Mouse (Mus musculus) heart, postnatal 0 days (tissue): Measurements from ENCODE around the gene Arid5a. TPM values are rescaled to one million over a fixed set of nuclear protein-coding genes. Genes with fewer than 3 reads are reported as not detected.
A peak's percentile ranks its signal among the peaks of the same experiment; 100 is the strongest.

Source experiments
- ATAC-seq: fragments of 200-750 bp; cut with Nextera tagmentation; 2 replicates; pipeline ENCODE4 v1.8.0; 2017; ENCODE audit warnings: low read depth, moderate number of reproducible peaks, moderate library complexity; ENCODE audit not compliant: insufficient read depth
- DNase-seq: peaks from one replicate; pipeline ENCODE4 v3.0.0-alpha.2; 2016; ENCODE audit warnings: low spot score
- H3K27ac ChIP-seq: fragments of 300-500 bp; sonication (generic); 2 replicates; pipeline ENCODE4 v1.5.1; 2014; ENCODE audit warnings: low read depth, mild to moderate bottlenecking
- H3K27me3 ChIP-seq: fragments of 300-500 bp; sonication (generic); 2 replicates; pipeline ENCODE4 v1.6.1; 2014; ENCODE audit warnings: low read length, mixed read lengths; ENCODE audit not compliant: control insufficient read depth, insufficient read depth
- H3K36me3 ChIP-seq: fragments of 300-500 bp; sonication (generic); replicated peaks from 2 replicates; pipeline ENCODE4 v1.6.1; 2014; ENCODE audit warnings: low read length, mixed read lengths; ENCODE audit not compliant: control insufficient read depth, insufficient read depth
- H3K4me1 ChIP-seq: fragments of 300-500 bp; sonication (generic); 2 replicates; pipeline ENCODE4 v1.6.1; 2014; ENCODE audit warnings: antibody characterized with exemption; ENCODE audit not compliant: control insufficient read depth, insufficient read depth
- H3K4me2 ChIP-seq: fragments of 300-500 bp; sonication (generic); 2 replicates; pipeline ENCODE4 v1.6.1; 2014; ENCODE audit warnings: low read depth, mild to moderate bottlenecking, low read length, moderate library complexity
- H3K4me3 ChIP-seq: fragments of 300-500 bp; sonication (generic); 2 replicates; pipeline ENCODE4 v1.5.1; 2014; ENCODE audit warnings: low read depth, low read length
- H3K9ac ChIP-seq: fragments of 300-500 bp; sonication (generic); replicated peaks from 2 replicates; pipeline ENCODE4 v1.6.1; 2014; ENCODE audit warnings: low read depth, low read length, mixed read lengths
- H3K9me3 ChIP-seq: fragments of 300-500 bp; sonication (generic); replicated peaks from 2 replicates; pipeline ENCODE4 v1.6.1; 2016; ENCODE audit warnings: low read length; ENCODE audit not compliant: control insufficient read depth
- CTCF ChIP-seq: IDR thresholded peaks from 2 replicates; pipeline ENCODE4 v1.5.1; 2016; ENCODE audit warnings: antibody characterized with exemption, control low read depth, low read depth
- EP300 ChIP-seq: IDR thresholded peaks from 2 replicates; pipeline ENCODE4 v1.6.1; 2016; ENCODE audit warnings: antibody characterized with exemption, low read depth
- WGBS: fragments of 180-500 bp; shearing (Covaris S2); extraction: QIAGEN DNeasy Blood & Tissue Kit; methylation state at CpG from one replicate; pipeline ENCODE4 v1.1.7; 2014; 5-methylcytosine and 5-hydroxymethylcytosine counted together
- polyA plus RNA-seq: library from polyadenylated mRNA; unstranded; fragments of >200 nt; fragmentation: Nextera tagmentation; extraction: Ambion mirVana; gene quantifications from 2 replicates; pipeline ENCODE4 v1.2.1, GENCODE M21; 2015
- total RNA-seq: library from RNA; depleted of rRNA; stranded (reverse); fragments of >200 nt; gene quantifications from 2 replicates; pipeline ENCODE4 v1.2.3, GENCODE M21; 2014; ENCODE audit warnings: low replicate concordance

Gene Arid5a
- total and polyA plus RNA-seq, 2 experiments from 2014 or later, result 8.5 to 13.7 TPM

DNA sequence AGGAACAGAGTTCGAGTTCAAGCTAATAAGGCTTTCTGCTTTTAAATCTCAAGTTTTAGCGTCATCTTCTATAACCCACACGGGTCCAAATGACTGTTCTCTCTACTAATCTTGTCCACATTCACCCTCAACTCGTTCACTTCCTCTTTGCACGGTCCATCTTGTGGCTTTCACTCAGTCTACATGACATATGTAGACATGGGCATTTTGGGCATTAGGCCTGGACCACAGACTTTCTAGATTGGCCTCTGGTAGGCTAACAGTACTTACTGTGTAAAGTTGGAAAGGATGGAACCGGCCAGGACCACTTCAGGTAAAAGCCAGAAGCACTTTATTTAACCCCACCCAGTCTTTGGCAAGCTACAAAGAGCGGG is 425 bp upstream of the Arid5a start:
- DNase-seq, result no peak
- Histone ChIP-seq H3K4me1 (peaks cover 39% of the 10 kb centered on the region), H3K9me3 (no peaks in the 10 kb centered on the region), H3K4me2 (no peak overlapping the region), H3K9ac (no peak overlapping the region), H3K36me3 (no peaks in the 10 kb centered on the region), H3K27me3 (no peaks in the 10 kb centered on the region), H3K27ac (no peak overlapping the region), H3K4me3 (no peak overlapping the region)
- TF ChIP-seq CTCF (no peak), EP300 (no peak)
- ATAC-seq, result no peak
- WGBS, result 52% methylated on average over 7 of the region's 7 CpGs

DNA sequence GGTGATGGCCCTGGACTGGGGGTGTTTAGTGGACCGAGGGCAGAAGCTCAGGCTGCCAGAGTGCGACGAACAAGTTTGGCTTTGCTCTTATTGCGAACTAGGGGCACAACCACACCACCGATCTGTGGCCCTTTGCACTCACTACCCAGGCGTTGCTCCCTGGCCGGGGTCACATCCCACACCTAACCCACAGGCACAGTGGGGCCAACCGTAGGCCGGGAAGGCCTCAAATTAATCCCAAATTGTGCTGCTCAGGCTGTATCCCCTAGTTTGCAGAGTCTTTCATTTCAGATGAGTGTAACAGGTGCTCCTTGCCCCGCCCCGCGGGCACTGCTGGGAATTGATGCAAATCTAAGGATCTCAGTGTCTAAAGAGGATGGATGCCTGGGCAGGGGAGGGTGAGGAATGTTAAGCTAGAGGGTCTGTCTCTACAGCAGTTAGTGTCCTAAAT is 943 bp downstream of the Arid5a start:
- Histone ChIP-seq H3K27me3 (no peaks in the 10 kb centered on the region), H3K4me3 (peak overlapping the region; percentile 92), H3K36me3 (no peaks in the 10 kb centered on the region), H3K9me3 (no peaks in the 10 kb centered on the region), H3K4me2 (peak overlapping the region; percentile 64), H3K9ac (peak overlapping the region; percentile 91), H3K4me1 (peaks cover 33% of the 10 kb centered on the region), H3K27ac (peak overlapping the region; percentile 94; the same call in 1 of the 2 replicates)
- ATAC-seq, result no peak
- DNase-seq, result no peak
- no peak for TF ChIP-seq CTCF
- TF ChIP-seq EP300, result no peak
- whole genome bisulfite sequencing, result 9% methylated on average over 12 of the region's 12 CpGs

DNA sequence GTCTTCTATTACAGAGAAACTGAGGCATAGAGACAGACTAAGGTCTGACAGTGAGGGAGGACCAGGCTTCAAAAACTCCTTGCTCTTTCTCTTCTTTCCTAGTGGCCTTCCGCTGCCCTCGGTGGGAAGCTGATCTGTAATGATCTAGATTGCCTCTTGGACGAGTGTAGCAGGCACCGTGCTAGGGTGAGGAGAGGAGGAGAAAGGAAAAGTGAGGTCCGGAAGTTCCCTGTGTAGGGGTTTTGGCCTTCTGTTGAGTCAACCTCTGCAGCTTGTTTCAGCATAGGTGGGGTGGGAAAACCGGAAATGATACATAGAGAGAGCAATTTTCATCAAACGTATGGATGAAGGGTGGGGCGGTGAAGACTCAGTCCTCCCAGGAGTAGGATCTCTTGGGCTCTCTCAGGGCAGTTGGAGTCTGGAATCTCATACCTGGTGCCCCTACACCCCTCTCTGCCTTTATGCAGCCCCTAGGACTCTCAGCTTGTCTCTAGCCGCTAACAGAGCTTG is 1.5 kb downstream of the Arid5a start:
- WGBS, result 56% methylated on average over 9 of the region's 9 CpGs
- peak overlapping the region; percentile 92 for H3K4me3 ChIP-seq
- DNase-seq, result no peak
- no peaks in the 10 kb centered on the region for H3K9me3 ChIP-seq
- peak overlapping the region; percentile 91 for H3K9ac ChIP-seq
- H3K27me3 ChIP-seq, result no peaks in the 10 kb centered on the region
- no peak for ATAC-seq
- 0 out of 2 replicates have a peak, but pooled peaks cover under 1% of the 10 kb centered on the region for H3K36me3 ChIP-seq
- TF ChIP-seq EP300 (no peak), CTCF (no peak)
- peak overlapping the region; percentile 60 for H3K27ac ChIP-seq
- H3K4me1 ChIP-seq, result peaks cover 30% of the 10 kb centered on the region
- H3K4me2 ChIP-seq, result peak overlapping the region; percentile 64

DNA sequence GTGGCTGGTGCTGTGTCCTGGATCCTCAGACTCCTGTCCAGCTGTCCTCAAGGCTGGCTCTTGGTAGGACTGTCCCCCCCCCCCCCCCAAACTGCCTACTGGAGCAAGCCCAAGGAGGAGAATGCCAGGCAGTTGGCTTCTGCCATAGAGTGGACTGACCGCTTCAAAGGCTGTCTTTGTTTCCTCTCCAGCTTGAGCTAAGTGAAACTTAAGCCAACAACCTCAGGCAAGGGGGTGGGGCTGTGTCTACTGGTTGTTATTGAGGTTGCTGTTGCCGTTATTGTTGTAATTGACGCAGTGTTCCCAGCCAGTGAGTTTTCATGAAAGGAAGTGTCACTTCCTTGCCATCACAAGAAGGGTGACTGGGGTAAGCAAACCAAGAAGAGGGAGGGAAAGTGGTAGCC is 2.0 kb downstream of the Arid5a start:
- no peak overlapping the region for H3K9ac ChIP-seq
- no peaks in the 10 kb centered on the region for H3K27me3 ChIP-seq
- WGBS, result 42% methylated on average over 3 of the region's 3 CpGs

DNA sequence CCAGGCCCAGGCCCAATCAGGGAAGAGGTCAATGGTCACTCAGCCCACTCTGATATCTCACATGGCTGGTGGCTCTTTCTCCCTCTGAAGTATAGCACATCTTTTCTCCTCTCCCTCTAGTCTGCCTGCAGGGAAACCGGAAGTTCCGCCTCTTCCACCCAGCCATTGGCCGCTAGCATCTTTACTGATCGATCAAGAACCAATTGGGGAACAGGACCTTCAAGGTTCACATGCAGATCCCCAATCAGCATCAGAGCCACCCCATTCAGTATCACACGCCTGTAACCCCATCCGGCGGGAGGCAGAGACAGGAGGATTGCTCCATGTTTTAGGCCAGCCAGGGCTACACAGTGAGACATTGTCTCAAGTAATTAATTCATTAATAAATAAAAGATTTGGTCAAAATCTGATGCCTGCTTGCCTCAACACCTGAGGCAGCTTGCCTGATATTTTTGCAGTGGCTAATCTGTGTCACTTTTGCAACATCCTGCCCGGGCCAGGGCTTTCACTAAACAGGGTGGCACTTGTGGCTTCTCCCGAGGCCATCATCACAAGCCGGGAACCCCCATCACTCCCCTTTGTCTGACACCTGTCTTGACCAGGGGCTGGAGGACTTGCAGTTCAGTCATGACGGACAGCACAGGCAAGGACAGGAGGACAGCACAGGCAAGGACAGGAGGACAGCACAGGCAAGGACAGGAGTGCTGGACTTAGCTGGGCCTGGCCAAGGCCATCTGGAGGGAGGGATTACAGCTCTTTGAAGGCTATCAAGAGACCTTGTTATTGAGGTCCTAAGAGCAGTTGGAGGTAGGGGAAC is 7.6 kb downstream of the Arid5a start:
- H3K27me3 ChIP-seq, result no peaks in the 10 kb centered on the region
- H3K9me3 ChIP-seq, result no peaks in the 10 kb centered on the region
- TF ChIP-seq EP300 (no peak), CTCF (no peak)
- no peak overlapping the region for H3K4me3 ChIP-seq
- H3K9ac ChIP-seq, result no peak overlapping the region
- 87% methylated on average over 11 of the region's 11 CpGs for WGBS
- ATAC-seq, result no peak
- no peak for DNase-seq
- no peak overlapping the region for H3K27ac ChIP-seq
- H3K4me2 ChIP-seq, result no peak overlapping the region
- peaks cover under 1% of the 10 kb centered on the region; the same call in 1 of the 2 replicates for H3K4me1 ChIP-seq
- H3K36me3 ChIP-seq, result peaks cover 35% of the 10 kb centered on the region

More for the DNA sequence above, 2.0 kb downstream of the Arid5a start:
- Histone ChIP-seq H3K4me3 (peak overlapping the region; percentile 92), H3K9me3 (no peaks in the 10 kb centered on the region), H3K4me2 (peak overlapping the region; percentile 64), H3K27ac (peak overlapping the region; percentile 60), H3K36me3 (0 out of 2 replicates have a peak, but pooled peaks cover 6% of the 10 kb centered on the region), H3K4me1 (peaks cover 25% of the 10 kb centered on the region)
- no peak for TF ChIP-seq CTCF
- TF ChIP-seq EP300, result no peak
- DNase-seq, result no peak
- no peak for ATAC-seq

DNA sequence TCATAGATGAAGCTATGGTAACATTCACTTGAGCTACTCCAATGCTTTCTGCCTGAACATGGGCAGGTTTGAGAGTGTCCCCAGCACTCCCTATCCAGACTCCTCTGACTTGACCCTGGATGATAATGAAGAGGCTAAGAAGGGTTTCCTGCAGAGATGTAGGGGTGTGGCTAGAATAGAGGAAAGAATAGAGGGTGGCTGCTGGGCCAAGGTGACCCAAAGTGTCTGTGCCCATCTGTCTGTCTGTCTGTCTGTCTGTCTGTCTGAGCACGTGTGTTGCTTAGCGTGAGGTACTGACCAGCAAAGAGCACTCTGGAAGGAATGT is 8.2 kb downstream of the Arid5a start:
- H3K9me3 ChIP-seq, result no peaks in the 10 kb centered on the region
- H3K4me2 ChIP-seq, result no peak overlapping the region
- 67% methylated on average over 2 of the region's 2 CpGs for WGBS
- TF ChIP-seq EP300 (no peak), CTCF (no peak)
- H3K9ac ChIP-seq, result no peak overlapping the region
- no peak overlapping the region for H3K4me3 ChIP-seq
- no peaks in the 10 kb centered on the region for H3K27me3 ChIP-seq
- H3K4me1 ChIP-seq, result no peaks in the 10 kb centered on the region
- ATAC-seq (no peak), DNase-seq (no peak)
- no peak overlapping the region for H3K27ac ChIP-seq
- peaks cover 41% of the 10 kb centered on the region for H3K36me3 ChIP-seq
